Mouse (Mus musculus): ENCODE measurements around the gene Mon1a.

Gene Mon1a

GRCm38 (mm10) chr9:107949184-107949921 lies 61.4 kb downstream of the Mon1a start:
- 80% methylated on average over 13 of the region's 13 CpGs for WGBS

- 84% methylated on average over 10 of the region's 10 CpGs for WGBS
Measured at GRCm38 (mm10) chr9:107949922-107950235, 61.9 kb downstream of the Mon1a start, which contains the start of gene Traip. Gene Traip (plus strand): TSS chr9:107950136.

- WGBS = 17% methylated on average over 45 of the region's 45 CpGs
Measured at GRCm38 (mm10) chr9:107950460-107951355, 62.8 kb downstream of the Mon1a start.
